Mouse (Mus musculus): Measurements from ENCODE around the gene Rplp2. TPM values are rescaled to one million over a fixed set of nuclear protein-coding genes. Genes with fewer than 3 reads are reported as not detected.

The Rplp2 gene
- polyA plus RNA-seq, 1 experiment from 2014 or later, result 1,319 TPM

- no peak overlapping the region for H3K9ac ChIP-seq
These were observed 33.8 kb downstream of the Rplp2 start for GRCm38 (mm10) chr7:141480842-141481497.

DNA sequence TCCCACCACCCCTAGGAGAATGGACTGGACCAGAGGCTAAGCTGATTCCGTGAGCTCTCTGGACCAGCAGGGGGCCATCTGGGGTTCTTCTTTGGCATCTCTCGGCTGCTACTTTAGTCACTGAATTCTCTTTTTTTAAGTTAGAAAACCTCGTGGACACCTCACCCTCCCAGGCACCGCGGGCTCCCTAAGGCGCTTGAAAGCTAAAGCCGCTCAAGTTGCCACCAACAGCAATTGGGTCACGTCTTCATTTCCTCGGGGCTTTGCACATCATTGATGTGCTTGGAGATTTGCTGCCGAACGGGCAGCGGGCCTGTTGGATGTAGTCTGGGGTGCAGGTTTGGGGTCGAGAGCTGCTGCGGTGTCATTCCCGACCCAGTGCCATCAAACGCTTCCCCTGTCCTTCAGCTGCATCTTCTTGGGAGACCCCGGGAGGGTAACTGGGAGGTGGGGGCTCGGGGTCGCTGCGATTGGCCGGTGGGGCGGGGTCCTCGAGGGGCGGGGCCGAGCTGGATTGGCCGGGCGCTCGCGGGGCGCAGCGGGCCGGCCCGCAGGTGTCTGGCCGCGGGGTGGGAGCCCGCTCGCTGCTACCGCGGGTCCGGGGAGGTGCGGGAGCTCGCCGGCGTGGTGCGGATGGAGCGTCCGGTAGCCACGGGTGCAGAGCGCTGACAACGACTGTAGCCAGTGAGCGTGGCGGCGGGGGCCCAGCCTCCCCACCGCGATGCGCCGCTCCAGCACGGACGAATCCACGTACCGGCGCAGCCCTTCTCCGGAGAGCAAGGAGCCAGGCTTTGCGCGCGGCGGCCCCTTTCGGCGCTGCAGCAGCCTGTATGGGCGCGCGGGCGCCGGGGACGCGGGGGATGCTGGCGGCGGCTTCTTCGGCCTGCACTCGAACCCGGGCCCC, 34.6 kb downstream of the Rplp2 start:
- peak; percentile 6; the same call in 1 of the 2 replicates for ATAC-seq (ENCODE audit: insufficient read depth, low FRiP score, low read depth)
- Histone ChIP-seq H3K4me2 (peak overlapping the region; percentile 93), H3K36me3 (no peaks in the 10 kb centered on the region), H3K27me3 (replicated peaks) (peaks cover 13% of the 10 kb centered on the region; the same call in 1 of the 2 replicates), H3K4me1 (peaks cover 39% of the 10 kb centered on the region), H3K4me3 (replicated peaks) (peak overlapping the region; percentile 51), H3K9me3 (no peaks in the 10 kb centered on the region), H3K9ac (peak overlapping the region; percentile 19), H3K27ac (no peak overlapping the region)
- WGBS, result under 1% methylated on average over 79 of the region's 81 CpGs

More at GRCm38 (mm10) chr7:141480842-141481497, 33.8 kb downstream of the Rplp2 start:
- peaks cover 13% of the 10 kb centered on the region; the same call in 1 of the 2 replicates for H3K27me3 ChIP-seq (replicated peaks)
- no peaks in the 10 kb centered on the region for H3K9me3 ChIP-seq
- H3K4me2 ChIP-seq, result peak overlapping the region; percentile 93
- peaks cover 44% of the 10 kb centered on the region for H3K4me1 ChIP-seq
- H3K4me3 ChIP-seq (replicated peaks), result peak overlapping the region; percentile 51; the same call in 1 of the 2 replicates
- H3K27ac ChIP-seq, result no peak overlapping the region
- 0 out of 2 replicates have a peak, but pooled peaks have one; percentile 18 for ATAC-seq (ENCODE audit: insufficient read depth, low FRiP score, low read depth)
- no peaks in the 10 kb centered on the region for H3K36me3 ChIP-seq
- 11% methylated on average over 10 of the region's 10 CpGs for WGBS

DNA sequence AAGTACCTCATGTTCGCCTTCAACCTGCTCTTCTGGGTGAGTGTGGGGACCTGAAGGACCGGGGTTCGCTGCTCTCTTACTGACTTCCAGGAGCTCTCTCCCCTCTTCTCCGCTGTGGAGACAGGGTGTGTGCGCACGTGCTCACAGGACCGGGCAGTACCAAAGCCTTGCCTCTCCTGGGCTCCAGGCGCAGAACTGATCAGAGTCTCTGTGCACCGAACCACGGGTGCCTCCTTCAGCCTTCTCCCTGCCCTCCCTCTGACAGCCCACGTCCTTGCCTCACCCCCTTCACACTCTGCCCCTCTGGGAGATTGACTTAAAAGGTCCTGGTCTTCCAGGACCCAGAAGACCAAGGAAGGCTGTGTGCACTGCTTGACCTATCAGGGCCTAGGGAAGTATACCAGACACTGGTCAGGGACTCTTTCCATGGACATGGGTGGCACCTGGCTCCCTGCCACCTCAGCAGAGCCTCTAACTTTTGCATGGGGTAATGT, 35.4 kb downstream of the Rplp2 start:
- ATAC-seq (ENCODE audit: insufficient read depth, low FRiP score, low read depth), result no peak
- no peak overlapping the region for H3K27ac ChIP-seq
- H3K27me3 ChIP-seq (replicated peaks), result peaks cover 13% of the 10 kb centered on the region; the same call in 1 of the 2 replicates
- no peaks in the 10 kb centered on the region for H3K9me3 ChIP-seq
- 24% methylated on average over 11 of the region's 11 CpGs for WGBS
- H3K4me1 ChIP-seq, result peaks cover 30% of the 10 kb centered on the region
- H3K4me3 ChIP-seq (replicated peaks), result peak overlapping the region; percentile 51
- H3K36me3 ChIP-seq, result no peaks in the 10 kb centered on the region
- H3K9ac ChIP-seq, result no peak overlapping the region
- H3K4me2 ChIP-seq, result peak overlapping the region; percentile 93

- H3K4me2 ChIP-seq, result no peak overlapping the region
- no peaks in the 10 kb centered on the region for H3K36me3 ChIP-seq
- H3K4me3 ChIP-seq (replicated peaks), result no peak overlapping the region
- H3K27me3 ChIP-seq (replicated peaks), result peaks cover 13% of the 10 kb centered on the region; the same call in 1 of the 2 replicates
- no peak overlapping the region for H3K27ac ChIP-seq
- no peak for ATAC-seq (ENCODE audit: insufficient read depth, low FRiP score, low read depth)
- WGBS, result 71% methylated on average over 5 of the region's 6 CpGs
- no peaks in the 10 kb centered on the region for H3K9me3 ChIP-seq
- peaks cover 24% of the 10 kb centered on the region for H3K4me1 ChIP-seq
- H3K9ac ChIP-seq, result no peak overlapping the region
These were observed 36.0 kb downstream of the Rplp2 start for GRCm38 (mm10) chr7:141483114-141483653.

GRCm38 (mm10) chr7:141484186-141485120, 37.3 kb downstream of the Rplp2 start:
- peaks cover 13% of the 10 kb centered on the region; the same call in 1 of the 2 replicates for H3K27me3 ChIP-seq (replicated peaks)
- no peak for ATAC-seq (ENCODE audit: insufficient read depth, low FRiP score, low read depth)
- H3K4me1 ChIP-seq, result peaks cover 21% of the 10 kb centered on the region
- no peak overlapping the region for H3K27ac ChIP-seq
- H3K9me3 ChIP-seq, result no peaks in the 10 kb centered on the region
- WGBS, result 72% methylated on average over 5 of the region's 5 CpGs
- no peak overlapping the region for H3K4me2 ChIP-seq
- H3K4me3 ChIP-seq (replicated peaks), result no peak overlapping the region
- H3K9ac ChIP-seq, result no peak overlapping the region
- no peaks in the 10 kb centered on the region for H3K36me3 ChIP-seq

- H3K9me3 ChIP-seq, result no peaks in the 10 kb centered on the region
- 75% methylated on average over 2 of the region's 2 CpGs for WGBS
- no peaks in the 10 kb centered on the region for H3K36me3 ChIP-seq
- H3K27ac ChIP-seq, result no peak overlapping the region
- ATAC-seq (ENCODE audit: insufficient read depth, low FRiP score, low read depth), result no peak
- H3K4me1 ChIP-seq, result peaks cover 21% of the 10 kb centered on the region
- no peak overlapping the region for H3K4me3 ChIP-seq (replicated peaks)
- no peak overlapping the region for H3K4me2 ChIP-seq
- peaks cover 13% of the 10 kb centered on the region; the same call in 1 of the 2 replicates for H3K27me3 ChIP-seq (replicated peaks)
- H3K9ac ChIP-seq, result no peak overlapping the region
These were observed 38.0 kb downstream of the Rplp2 start for GRCm38 (mm10) chr7:141485186-141485585.

- WGBS, result 78% methylated on average over 2 of the region's 2 CpGs
- H3K9ac ChIP-seq, result no peak overlapping the region
These were observed 38.4 kb downstream of the Rplp2 start for GRCm38 (mm10) chr7:141485606-141486005.

GRCm38 (mm10) chr7:141486239-141486638, 39.1 kb downstream of the Rplp2 start:
- H3K9me3 ChIP-seq, result no peaks in the 10 kb centered on the region
- H3K4me3 ChIP-seq (replicated peaks), result no peak overlapping the region
- peaks cover 13% of the 10 kb centered on the region; the same call in 1 of the 2 replicates for H3K27me3 ChIP-seq (replicated peaks)
- 86% methylated on average over 1 of the region's 1 CpGs for WGBS
- ATAC-seq (ENCODE audit: insufficient read depth, low FRiP score, low read depth), result no peak
- peaks cover 16% of the 10 kb centered on the region for H3K4me1 ChIP-seq
- H3K36me3 ChIP-seq, result no peaks in the 10 kb centered on the region
- H3K27ac ChIP-seq, result no peak overlapping the region
- no peak overlapping the region for H3K9ac ChIP-seq
- no peak overlapping the region for H3K4me2 ChIP-seq

More at GRCm38 (mm10) chr7:141485606-141486005, 38.4 kb downstream of the Rplp2 start:
- ATAC-seq (ENCODE audit: insufficient read depth, low FRiP score, low read depth), result no peak
- Histone ChIP-seq H3K4me2 (no peak overlapping the region), H3K36me3 (no peaks in the 10 kb centered on the region), H3K4me1 (peaks cover 21% of the 10 kb centered on the region), H3K27ac (no peak overlapping the region), H3K27me3 (replicated peaks) (peaks cover 13% of the 10 kb centered on the region; the same call in 1 of the 2 replicates), H3K9me3 (no peaks in the 10 kb centered on the region), H3K4me3 (replicated peaks) (no peak overlapping the region)

- H3K27ac ChIP-seq, result no peak overlapping the region
- H3K4me1 ChIP-seq, result peaks cover 7% of the 10 kb centered on the region
- peaks cover 7% of the 10 kb centered on the region; the same call in 1 of the 2 replicates for H3K27me3 ChIP-seq (replicated peaks)
- no peak overlapping the region for H3K9ac ChIP-seq
- H3K36me3 ChIP-seq, result no peaks in the 10 kb centered on the region
- no peak for ATAC-seq (ENCODE audit: insufficient read depth, low FRiP score, low read depth)
- H3K4me3 ChIP-seq (replicated peaks), result no peak overlapping the region
- WGBS, result 64% methylated on average over 7 of the region's 7 CpGs
- H3K4me2 ChIP-seq, result no peak overlapping the region
- H3K9me3 ChIP-seq, result no peaks in the 10 kb centered on the region
These were observed 40.0 kb downstream of the Rplp2 start for GRCm38 (mm10) chr7:141487141-141487540.

DNA sequence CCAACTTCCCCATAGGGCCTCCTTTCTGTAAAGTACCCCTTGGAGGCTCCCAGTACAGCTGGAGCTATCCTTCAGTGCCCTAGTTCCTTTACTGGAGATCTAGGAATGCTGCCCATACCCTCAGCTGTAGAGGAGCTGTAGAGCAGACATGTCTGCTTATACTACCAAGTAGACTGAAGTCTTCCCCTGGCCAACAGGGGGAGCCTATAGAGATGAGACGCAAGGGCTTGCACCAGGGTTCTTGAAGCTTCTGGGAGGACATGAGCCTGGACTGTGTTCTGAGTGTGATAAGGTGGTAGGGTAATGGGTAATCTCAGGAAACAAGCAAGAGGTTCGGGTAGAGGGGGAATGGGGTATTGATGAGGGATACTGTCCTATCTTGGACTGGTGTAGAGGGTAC, 44.0 kb downstream of the Rplp2 start:
- H3K4me1 ChIP-seq, result no peaks in the 10 kb centered on the region
- peaks cover 16% of the 10 kb centered on the region; the same call in 1 of the 2 replicates for H3K36me3 ChIP-seq
- no peak overlapping the region for H3K4me2 ChIP-seq
- ATAC-seq (ENCODE audit: insufficient read depth, low FRiP score, low read depth), result peak; percentile 37; the same call in 1 of the 2 replicates
- no peak overlapping the region for H3K27ac ChIP-seq
- no peak overlapping the region for H3K9ac ChIP-seq
- H3K27me3 ChIP-seq (replicated peaks), result no peaks in the 10 kb centered on the region
- H3K9me3 ChIP-seq, result no peaks in the 10 kb centered on the region
- WGBS, result 74% methylated on average over 2 of the region's 2 CpGs
- H3K4me3 ChIP-seq (replicated peaks), result no peak overlapping the region

- H3K4me3 ChIP-seq (replicated peaks), result no peak overlapping the region
- no peak for ATAC-seq (ENCODE audit: insufficient read depth, low FRiP score, low read depth)
These were observed 45.6 kb downstream of the Rplp2 start for GRCm38 (mm10) chr7:141492738-141493137.

More at GRCm38 (mm10) chr7:141492738-141493137, 45.6 kb downstream of the Rplp2 start:
- WGBS, result 88% methylated on average over 5 of the region's 5 CpGs
- Histone ChIP-seq H3K9me3 (no peaks in the 10 kb centered on the region), H3K4me1 (no peaks in the 10 kb centered on the region), H3K27me3 (replicated peaks) (no peaks in the 10 kb centered on the region), H3K4me2 (no peak overlapping the region), H3K9ac (no peak overlapping the region), H3K36me3 (peaks cover 19% of the 10 kb centered on the region; the same call in 1 of the 2 replicates), H3K27ac (no peak overlapping the region)
